Mouse (Mus musculus): ENCODE results near the gene Sipa1. TPM values are rescaled to one million over a fixed set of nuclear protein-coding genes. Genes with fewer than 3 reads are reported as not detected.
A peak's percentile ranks its signal among the peaks of the same experiment; 100 is the strongest.
"Not testable (repeated sequence)": the region's sequence is repeated elsewhere in the genome, so short reads cannot be mapped to it uniquely, and the experiment has no call there.

The Sipa1 gene
- total RNA-seq, 2 experiments from 2014 or later: 20.8 to 65.9 TPM

- ATAC-seq (replicated peaks; ENCODE audit: poor library complexity, severe bottlenecking): no peak
These were observed 24.2 kb upstream of the Sipa1 start for GRCm38 (mm10) chr19:5687738-5688137.

- ATAC-seq (replicated peaks; ENCODE audit: poor library complexity, severe bottlenecking): not testable (repeated sequence)
These were observed 23.4 kb upstream of the Sipa1 start for GRCm38 (mm10) chr19:5686954-5687353.

GRCm38 (mm10) chr19:5686437-5686836 lies 22.9 kb upstream of the Sipa1 start:
- ATAC-seq (replicated peaks; ENCODE audit: poor library complexity, severe bottlenecking): no peak

- no peak for ATAC-seq (replicated peaks; ENCODE audit: poor library complexity, severe bottlenecking)
These were observed 22.4 kb upstream of the Sipa1 start for GRCm38 (mm10) chr19:5685861-5686260.

GRCm38 (mm10) chr19:5685431-5685830 lies 21.9 kb upstream of the Sipa1 start:
- ATAC-seq (replicated peaks; ENCODE audit: poor library complexity, severe bottlenecking): no peak

GRCm38 (mm10) chr19:5684985-5685384 lies 21.5 kb upstream of the Sipa1 start:
- ATAC-seq (replicated peaks; ENCODE audit: poor library complexity, severe bottlenecking): no peak

GRCm38 (mm10) chr19:5684236-5684635 lies 20.7 kb upstream of the Sipa1 start:
- no peak for ATAC-seq (replicated peaks; ENCODE audit: poor library complexity, severe bottlenecking)

GRCm38 (mm10) chr19:5680432-5680831 lies 16.9 kb upstream of the Sipa1 start:
- no peak for ATAC-seq (replicated peaks; ENCODE audit: poor library complexity, severe bottlenecking)

- ATAC-seq (replicated peaks; ENCODE audit: poor library complexity, severe bottlenecking): no peak
These were observed 4.9 kb upstream of the Sipa1 start for GRCm38 (mm10) chr19:5668372-5668771.

GRCm38 (mm10) chr19:5666386-5666785 lies 2.9 kb upstream of the Sipa1 start:
- ATAC-seq (replicated peaks; ENCODE audit: poor library complexity, severe bottlenecking): no peak

GRCm38 (mm10) chr19:5665465-5665864 lies 2.0 kb upstream of the Sipa1 start:
- no peak for ATAC-seq (replicated peaks; ENCODE audit: poor library complexity, severe bottlenecking)

GRCm38 (mm10) chr19:5664669-5665257 lies 1.3 kb upstream of the Sipa1 start:
- ATAC-seq (replicated peaks; ENCODE audit: poor library complexity, severe bottlenecking): no peak

GRCm38 (mm10) chr19:5662310-5662709 lies 1.2 kb downstream of the Sipa1 start:
- no peak for ATAC-seq (replicated peaks; ENCODE audit: poor library complexity, severe bottlenecking)

GRCm38 (mm10) chr19:5660942-5661751 lies 2.4 kb downstream of the Sipa1 start:
- peak; percentile 65 for ATAC-seq (replicated peaks; ENCODE audit: poor library complexity, severe bottlenecking)

- no peak for ATAC-seq (replicated peaks; ENCODE audit: poor library complexity, severe bottlenecking)
These were observed 8.7 kb downstream of the Sipa1 start for GRCm38 (mm10) chr19:5654720-5655298.

- no peak for ATAC-seq (replicated peaks; ENCODE audit: poor library complexity, severe bottlenecking)
These were observed 9.4 kb downstream of the Sipa1 start for GRCm38 (mm10) chr19:5653969-5654719.

- ATAC-seq (replicated peaks; ENCODE audit: poor library complexity, severe bottlenecking): no peak
These were observed 10.9 kb downstream of the Sipa1 start for GRCm38 (mm10) chr19:5652570-5652969.

GRCm38 (mm10) chr19:5651502-5652274 lies 11.8 kb downstream of the Sipa1 start:
- ATAC-seq (replicated peaks; ENCODE audit: poor library complexity, severe bottlenecking): no peak

- peak; percentile 85 for ATAC-seq (replicated peaks; ENCODE audit: poor library complexity, severe bottlenecking)
These were observed 14.2 kb downstream of the Sipa1 start for GRCm38 (mm10) chr19:5649298-5649741.

Data from granulocyte monocyte progenitor cell, adult 5-6 weeks (primary cell).